Mouse (Mus musculus) brain, embryonic 18.5 days (tissue): Measurements from ENCODE around the gene Olfr1189.
"Not testable (repeated sequence)": the region's sequence is repeated elsewhere in the genome, so short reads cannot be mapped to it uniquely, and the experiment has no call there.

Experiments
- DNase-seq: peaks from one replicate; pipeline ENCODE4 v3.0.0-alpha.2; 2012; ENCODE audit warnings: low read depth, low spot score

Olfr1189 gene

GRCm38 (mm10) chr2:88586154-88586553, at the start of gene Olfr1189:
Olfr1189 (plus strand) TSS chr2:88586454.
- no peak for DNase-seq

DNA sequence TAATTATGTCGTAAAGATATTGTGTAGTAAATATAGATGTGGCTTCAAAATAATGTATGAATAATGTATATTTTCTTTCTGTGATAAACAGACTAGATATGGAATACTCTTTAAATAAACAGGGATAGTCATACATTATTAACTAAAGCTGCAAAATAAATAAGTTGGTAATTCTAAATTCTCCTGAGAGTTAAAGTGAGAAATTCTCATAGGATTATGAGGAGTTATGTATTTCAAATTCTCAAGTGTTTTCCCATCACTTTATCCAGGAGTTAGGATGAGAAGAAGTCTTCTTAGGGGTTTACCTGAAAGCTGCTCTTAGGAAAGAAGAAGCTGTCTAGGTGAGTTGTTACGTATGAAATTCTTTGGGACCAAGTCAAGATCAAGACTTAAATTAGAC, 29.6 kb upstream of the Olfr1189 start, which contains the start of gene Olfr1188:
TSS of gene Olfr1188 (plus strand) at position 301 of the 400 bp plus-strand sequence.
- DNase-seq: no peak

DNA sequence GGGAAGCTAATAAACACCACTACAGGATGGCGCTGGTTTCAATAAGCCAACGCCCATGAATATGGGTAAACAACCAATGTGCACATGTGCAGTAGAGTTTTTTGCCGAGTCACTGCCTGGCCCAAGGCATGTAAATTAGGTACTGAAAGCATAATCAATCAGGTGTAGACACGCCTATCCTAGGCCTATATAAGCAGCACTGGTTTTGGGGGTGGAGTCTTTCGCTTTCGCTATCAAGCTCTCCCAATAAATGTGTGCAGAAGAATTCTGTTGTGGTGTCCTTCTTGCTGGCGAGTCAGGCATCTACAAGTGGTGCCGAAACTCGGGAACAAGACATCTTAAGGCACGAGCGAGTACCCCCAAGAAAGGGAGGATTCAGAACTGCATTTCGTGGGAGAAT, 13.6 kb upstream of the Olfr1189 start:
- not testable (repeated sequence) for DNase-seq

DNA sequence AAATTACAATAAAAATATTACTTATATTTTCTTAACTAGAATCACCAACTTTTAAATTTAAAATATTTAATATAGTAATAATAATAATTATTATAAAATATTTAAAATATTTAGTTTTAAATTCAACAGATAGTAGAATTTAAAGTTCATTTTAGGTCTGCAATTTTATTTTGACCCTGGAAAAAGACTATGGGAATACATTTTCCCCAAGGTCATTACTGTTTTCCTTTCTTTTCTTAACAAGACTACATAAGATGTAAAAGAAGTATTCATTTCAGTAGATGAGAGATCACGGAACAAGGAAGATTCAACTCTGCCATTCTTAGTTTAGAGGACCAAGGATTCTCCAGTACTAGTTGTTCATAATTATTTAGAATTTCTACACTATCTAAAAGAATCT, 54.0 kb downstream of the Olfr1189 start, which contains the start of gene Olfr1191-ps1:
TSS of gene Olfr1191-ps1 (plus strand) at position 301 of the 400 bp plus-strand sequence.
- not testable (repeated sequence) for DNase-seq
